Mouse (Mus musculus) skeletal muscle tissue, adult 2 months (tissue): ENCODE results near the gene Supv3l1.

Source experiments
- DNase-seq: peaks from one replicate; pipeline ENCODE4 v3.0.0-alpha.2; 2012; ENCODE audit warnings: low read depth, low spot score

Supv3l1 gene

GRCm38 (mm10) chr10:62413606-62413982, 35.9 kb downstream of the Supv3l1 start:
- no peak for DNase-seq

DNA sequence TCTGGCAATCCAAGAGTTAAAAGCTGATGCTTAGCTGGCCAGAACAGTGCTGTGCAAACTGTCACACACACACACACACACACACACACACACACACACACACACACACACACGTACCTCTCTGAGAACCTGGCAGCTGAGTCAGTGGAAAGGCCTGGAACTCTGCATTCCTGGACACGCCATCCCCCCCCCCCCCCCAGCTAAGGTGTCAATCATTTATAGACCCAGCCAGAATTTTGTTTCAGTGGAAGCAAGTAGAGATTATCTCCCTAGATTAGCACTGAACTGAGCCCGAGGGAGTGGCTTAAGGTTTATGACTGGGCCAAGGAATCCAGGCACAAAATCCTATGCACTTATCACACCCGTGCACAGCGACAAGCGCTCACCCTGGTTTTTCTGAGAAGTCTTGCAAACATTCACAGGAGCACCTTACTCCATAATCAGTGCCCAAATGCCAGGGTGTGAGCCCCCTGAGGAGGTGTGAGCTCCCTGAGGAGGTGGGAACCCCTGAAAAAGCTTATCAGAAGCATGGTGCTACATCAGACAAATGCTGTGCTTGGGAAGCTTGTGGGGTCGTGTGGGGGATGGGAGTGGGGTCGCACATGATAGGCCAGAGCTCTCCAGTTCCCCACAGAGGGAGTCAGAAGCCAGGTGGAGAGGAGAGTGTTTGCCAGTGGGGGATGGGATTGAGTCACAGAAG, 36.5 kb downstream of the Supv3l1 start:
- DNase-seq: no peak

DNA sequence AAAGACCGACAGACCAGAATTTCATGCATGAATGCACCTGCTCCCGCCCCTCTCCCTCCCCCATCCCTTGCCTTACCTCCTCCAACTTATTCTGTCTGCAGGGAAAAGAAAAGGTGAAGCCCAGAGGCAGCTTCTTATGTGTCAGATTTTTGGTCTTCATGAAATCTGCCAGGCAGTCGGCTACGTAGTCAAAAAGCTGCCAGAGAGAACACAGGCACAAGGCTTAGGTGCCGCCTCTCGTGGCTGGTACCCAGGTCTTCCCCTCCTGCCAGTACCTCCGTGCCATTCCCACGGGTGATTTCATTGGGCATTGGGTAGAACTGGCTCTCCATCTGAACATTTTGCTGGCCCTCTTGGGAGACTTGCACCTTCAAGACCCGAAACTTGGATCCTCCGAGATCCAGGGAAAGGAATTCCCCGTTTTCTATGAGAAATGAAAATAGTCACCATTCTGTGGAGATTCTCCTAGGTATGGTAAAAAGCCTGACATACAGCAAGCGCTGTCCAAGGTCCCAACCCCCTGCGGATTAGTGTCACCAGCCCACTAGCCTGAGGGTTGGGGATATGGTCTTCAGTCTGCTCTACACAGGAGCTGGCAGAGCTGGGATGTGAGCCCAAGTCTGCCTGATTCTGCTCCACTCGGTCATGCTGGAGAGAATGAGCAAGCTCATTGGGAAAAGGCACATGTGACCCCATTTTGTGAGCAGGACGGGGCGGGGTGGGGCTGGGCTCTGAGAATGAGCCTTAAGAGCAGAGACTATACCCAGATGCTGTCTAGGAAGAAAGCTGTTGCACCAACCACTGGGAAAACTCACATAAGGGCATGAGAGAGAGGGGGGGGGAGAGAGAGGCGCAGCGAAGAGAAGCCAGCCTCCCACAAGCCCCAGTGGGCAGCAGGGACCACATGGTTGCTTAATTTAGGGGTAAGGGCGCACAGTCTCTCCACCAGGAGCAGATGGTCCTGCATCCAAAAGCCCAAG, 37.8 kb downstream of the Supv3l1 start:
- DNase-seq: no peak

DNA sequence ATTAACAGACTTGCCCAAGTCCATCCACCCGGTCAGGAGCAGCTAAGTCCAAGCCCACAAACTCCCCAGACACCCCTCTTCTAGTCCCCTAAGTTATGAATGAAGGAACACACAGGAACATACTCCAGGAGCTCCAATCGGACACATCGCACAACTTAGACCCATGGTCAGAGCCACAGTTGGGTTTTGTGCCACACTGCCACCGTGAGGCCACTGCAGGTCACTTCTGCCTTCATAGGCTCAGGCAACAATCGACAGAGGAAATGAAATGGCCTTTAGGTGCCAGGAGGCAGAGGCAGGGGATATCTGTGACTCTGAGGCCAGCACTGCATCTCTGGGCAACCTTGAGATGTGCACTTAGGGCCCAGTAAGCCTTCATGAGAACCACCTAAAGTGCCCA, 38.6 kb downstream of the Supv3l1 start:
- DNase-seq: peak; percentile 41

- DNase-seq: peak; percentile 24
Observed at GRCm38 (mm10) chr10:62404901-62405300, 44.6 kb downstream of the Supv3l1 start.

DNA sequence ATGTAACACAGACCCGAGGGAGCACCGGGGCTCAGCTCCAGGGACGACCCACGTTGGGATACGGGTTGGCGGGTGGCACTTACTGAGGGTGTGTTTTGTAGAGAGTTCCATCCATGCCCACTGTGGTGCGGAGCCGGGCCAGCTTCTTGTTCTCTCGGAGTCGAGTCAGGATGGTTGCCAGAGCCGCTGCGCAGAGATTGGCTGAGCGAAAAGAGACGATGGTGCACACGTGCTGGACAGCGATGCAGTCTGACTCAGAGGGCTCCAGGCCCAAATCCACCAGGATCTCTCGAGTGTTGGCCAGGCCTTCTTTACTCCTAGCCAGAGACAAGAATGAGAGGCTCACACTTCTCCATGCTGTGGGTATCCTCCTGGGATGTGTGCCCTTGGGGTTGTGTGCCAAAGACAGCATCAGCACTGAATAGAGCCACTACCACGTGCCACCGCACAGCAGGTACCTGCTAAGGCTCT, 47.9 kb downstream of the Supv3l1 start:
- peak; percentile 25 for DNase-seq

GRCm38 (mm10) chr10:62383011-62383410, 66.5 kb downstream of the Supv3l1 start:
- DNase-seq: no peak

- DNase-seq: no peak
Observed at GRCm38 (mm10) chr10:62380936-62381335, 68.6 kb downstream of the Supv3l1 start.

DNA sequence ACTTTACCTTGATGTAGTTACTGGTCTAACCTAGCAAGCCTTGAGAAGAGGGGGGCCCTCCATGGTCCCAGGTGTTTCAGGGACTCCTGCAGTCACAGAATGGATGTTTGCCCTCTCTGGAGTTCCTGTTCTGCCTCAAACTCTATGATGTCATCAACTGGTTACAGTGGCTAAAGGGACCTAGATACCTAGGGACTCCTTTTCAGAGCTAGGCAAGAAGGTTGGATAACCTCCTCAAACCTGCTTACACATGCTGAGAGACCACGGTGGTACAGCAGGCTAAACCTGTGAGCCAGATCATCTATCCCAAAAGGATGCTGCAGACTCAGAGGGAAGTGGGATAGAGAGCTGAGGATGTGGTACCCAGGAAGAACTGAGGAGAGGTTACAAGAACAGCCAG, 69.7 kb downstream of the Supv3l1 start, which contains the start of gene Hk1:
TSS of gene Hk1 (minus strand) at position 101 of the 400 bp plus-strand sequence.
- no peak for DNase-seq
